Comparison of ENCODE assay signal across 26 mouse cellular contexts in genomic region chr5:141025635-141026034, GRCm38 (mm10). TPM values are rescaled to one million over a fixed set of nuclear protein-coding genes. Genes with fewer than 3 reads are reported as not detected.
"Had no signal": no experiment of that assay in that cellular context is flagged by ENCODE, and none has a peak within 500 bp of the region (broad histone marks: within the 10 kb centered on the region; RNA-seq: fewer than 3 reads in every experiment).

No protein-coding gene starts in this region.

- H3K27me3 ChIP-seq: heart, embryonic 12.5 days; intestine, embryonic 15.5 days; kidney, embryonic 15.5 days; limb, embryonic 13.5 days; limb, embryonic 15.5 days had no signal

- H3K27ac ChIP-seq: gastrocnemius, adult 2 months; heart, adult 2 months; hindbrain, embryonic 10.5 days; hindbrain, embryonic 12.5 days; hindbrain, embryonic 14.5 days; intestine, embryonic 15.5 days; kidney, embryonic 15.5 days; kidney, postnatal 0 days; limb, embryonic 13.5 days; limb, embryonic 15.5 days had no signal

- ATAC-seq: hindbrain, embryonic 16.5 days; inflammation-experienced regulatory T-cells, adult 6 months; intestine, embryonic 15.5 days had no signal

- DNase-seq: gastrocnemius, adult 2 months; gastrocnemius, postnatal 10 days; gastrocnemius, postnatal 25 days; heart, adult 2 months; heart, postnatal 10 days; heart, postnatal 4 days; kidney, adult 11 months; kidney, adult 2 months; kidney, adult 9 months; kidney, postnatal 14 days; kidney, postnatal 36 days; layer of hippocampus, adult 9-11 months; layer of hippocampus, postnatal 36 days; left cerebral cortex, postnatal 4 days had no signal

- H3K4me2 ChIP-seq: heart, embryonic 12.5 days; hindbrain, embryonic 12.5 days; hindbrain, embryonic 14.5 days; intestine, embryonic 15.5 days; kidney, embryonic 15.5 days; limb, embryonic 13.5 days; limb, embryonic 15.5 days had no signal

- H3K9ac ChIP-seq: heart, embryonic 12.5 days; hindbrain, embryonic 12.5 days; hindbrain, embryonic 14.5 days; intestine, embryonic 15.5 days; kidney, embryonic 15.5 days; limb, embryonic 13.5 days; limb, embryonic 15.5 days had no signal

- H3K36me3 ChIP-seq: heart, embryonic 12.5 days; hindbrain, embryonic 10.5 days; hindbrain, embryonic 12.5 days; intestine, embryonic 15.5 days; kidney, embryonic 15.5 days; limb, embryonic 13.5 days; limb, embryonic 15.5 days had no signal

- H3K4me1 ChIP-seq: heart, embryonic 12.5 days; hindbrain, embryonic 10.5 days; hindbrain, embryonic 12.5 days; intestine, embryonic 15.5 days; kidney, embryonic 15.5 days; limb, embryonic 13.5 days; limb, embryonic 15.5 days had no signal

- H3K9me3 ChIP-seq: intestine, embryonic 15.5 days had no signal

- H3K4me3 ChIP-seq: gastrocnemius, adult 2 months; heart, adult 2 months; heart, embryonic 12.5 days; hindbrain, embryonic 10.5 days; hindbrain, embryonic 12.5 days; intestine, embryonic 15.5 days; kidney, embryonic 15.5 days; limb, embryonic 13.5 days; limb, embryonic 15.5 days had no signal

RNA-seq across cellular contexts. Expression of gene Card11, which starts 25.3 kb away (rescaled TPM):
- total RNA-seq: granulocyte monocyte progenitor cell, adult 5-6 weeks had no signal
- polyA plus RNA-seq: hindbrain, embryonic 12.5 days had no signal
